Mouse (Mus musculus): Measurements from ENCODE around the gene Plxnb3.
"Not testable (repeated sequence)": the region's sequence is repeated elsewhere in the genome, so short reads cannot be mapped to it uniquely, and the experiment has no call there.

The Plxnb3 gene

GRCm38 (mm10) chrX:73756334-73757140 is at the start of gene Plxnb3:
TSS of gene Plxnb3 (plus strand) at chrX:73757090.
- no peak for DNase-seq (ENCODE audit: low read depth, low spot score)

GRCm38 (mm10) chrX:73715476-73716108 is 41.3 kb upstream of the Plxnb3 start:
- peak; percentile 71 for DNase-seq (ENCODE audit: low read depth, low spot score)

GRCm38 (mm10) chrX:73716109-73716661 is 40.7 kb upstream of the Plxnb3 start, which contains the start of the genes Bcap31 and Abcd1:
TSS of gene Bcap31 (minus strand) at chrX:73716175.
TSS of gene Abcd1 (plus strand) at chrX:73716597.
- peak; percentile 98 for DNase-seq (ENCODE audit: low read depth, low spot score)

- DNase-seq (ENCODE audit: low read depth, low spot score) = peak; percentile 32
Observed at GRCm38 (mm10) chrX:73716709-73717545, 40.0 kb upstream of the Plxnb3 start.

- DNase-seq (ENCODE audit: low read depth, low spot score) = peak; percentile 34
Observed at GRCm38 (mm10) chrX:73717667-73718066, 39.2 kb upstream of the Plxnb3 start.

DNA sequence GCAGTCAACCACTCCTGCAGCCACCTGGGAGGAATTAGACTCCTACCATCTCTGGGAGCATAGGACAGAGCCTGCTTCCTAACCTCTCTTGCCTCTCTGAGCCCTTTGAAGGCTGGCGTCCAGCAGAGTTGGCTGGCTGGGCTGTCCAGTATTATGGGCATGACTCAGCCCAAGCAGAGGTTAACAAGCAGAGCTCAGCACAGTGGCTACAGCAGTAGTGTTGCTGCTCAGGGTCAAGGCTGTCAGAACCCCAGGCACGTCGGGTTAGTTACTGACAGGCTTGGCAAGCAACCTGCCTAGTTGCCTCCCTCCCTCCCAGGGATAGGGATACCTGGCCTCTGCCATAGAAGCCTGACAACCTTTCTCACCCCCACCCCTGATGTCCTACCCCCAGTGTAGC is 38.6 kb upstream of the Plxnb3 start:
- DNase-seq (ENCODE audit: low read depth, low spot score) = no peak

DNA sequence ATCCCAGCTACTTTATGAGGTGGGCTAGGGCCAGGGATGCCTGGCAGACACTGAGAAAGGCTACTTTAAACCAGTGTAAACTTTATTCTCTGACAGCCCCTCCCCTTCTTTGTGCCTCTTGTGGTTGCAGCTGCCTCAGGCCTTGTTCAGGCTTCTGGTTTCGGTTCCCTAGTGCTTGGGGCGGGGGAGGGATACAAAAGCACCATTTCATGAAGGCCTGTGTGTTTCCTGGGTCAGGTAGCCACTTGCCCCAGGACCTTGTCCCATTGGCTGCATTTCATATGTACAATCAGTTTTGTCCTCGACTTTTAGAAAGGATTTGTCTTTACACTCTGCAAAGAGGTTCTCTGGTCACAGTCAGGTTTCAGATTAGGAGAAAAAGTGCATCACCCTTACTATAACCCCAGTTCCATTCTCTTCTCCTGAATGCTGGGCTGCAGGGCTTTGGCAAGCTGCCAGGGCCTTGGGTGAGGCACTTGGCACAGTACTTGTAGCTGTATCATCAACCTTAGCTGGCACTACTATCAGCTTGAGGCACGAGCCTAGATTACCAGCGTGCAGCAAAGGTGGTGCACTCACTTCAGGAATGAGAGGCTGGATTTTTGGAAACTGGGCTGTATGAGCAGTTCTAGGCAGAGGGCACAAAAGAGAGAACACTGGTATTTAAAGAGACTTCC is 38.1 kb upstream of the Plxnb3 start:
- peak; percentile 66 for DNase-seq (ENCODE audit: low read depth, low spot score)

DNA sequence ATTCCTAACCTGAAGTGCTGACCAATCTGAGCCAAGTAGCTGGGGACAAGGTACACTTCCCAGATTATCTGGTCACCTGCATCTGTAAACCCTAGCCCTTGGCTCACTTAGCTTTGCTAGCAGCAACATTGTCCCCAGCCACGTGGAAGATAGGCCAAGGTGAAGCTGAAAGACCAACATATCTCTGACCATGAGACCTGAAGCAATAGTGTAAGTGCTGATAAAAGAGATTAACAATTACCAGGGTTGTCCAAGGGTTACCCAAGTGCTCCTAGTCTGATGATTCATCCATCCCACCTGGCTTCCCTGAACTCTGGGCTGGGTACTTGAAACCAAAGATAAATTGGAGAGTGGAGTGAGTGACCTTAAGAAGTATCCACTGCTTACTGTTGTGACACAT is 26.0 kb upstream of the Plxnb3 start:
- DNase-seq (ENCODE audit: low read depth, low spot score) = no peak

DNA sequence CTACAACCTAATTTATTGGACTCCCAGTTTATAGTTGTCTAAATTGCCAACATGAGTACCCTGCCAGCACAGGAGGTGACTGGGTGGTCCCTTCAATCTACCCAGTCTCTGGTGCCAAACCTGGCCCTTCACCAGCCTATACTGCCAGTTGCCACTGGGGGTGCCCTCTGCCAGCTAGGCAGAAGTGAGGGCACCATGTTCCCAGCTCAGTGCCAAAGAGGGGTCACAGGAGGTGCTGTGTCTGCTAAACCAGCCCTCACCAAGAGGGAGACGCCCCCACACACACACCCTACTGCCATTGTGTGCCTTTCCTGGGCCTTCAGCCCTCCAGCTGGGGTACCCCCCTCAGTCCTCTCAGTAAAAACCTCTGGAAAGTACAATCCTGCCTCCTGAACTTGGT is 18.7 kb upstream of the Plxnb3 start:
- no peak for DNase-seq (ENCODE audit: low read depth, low spot score)

- no peak for DNase-seq (ENCODE audit: low read depth, low spot score)
Observed at GRCm38 (mm10) chrX:73739151-73739550, 17.7 kb upstream of the Plxnb3 start.

DNA sequence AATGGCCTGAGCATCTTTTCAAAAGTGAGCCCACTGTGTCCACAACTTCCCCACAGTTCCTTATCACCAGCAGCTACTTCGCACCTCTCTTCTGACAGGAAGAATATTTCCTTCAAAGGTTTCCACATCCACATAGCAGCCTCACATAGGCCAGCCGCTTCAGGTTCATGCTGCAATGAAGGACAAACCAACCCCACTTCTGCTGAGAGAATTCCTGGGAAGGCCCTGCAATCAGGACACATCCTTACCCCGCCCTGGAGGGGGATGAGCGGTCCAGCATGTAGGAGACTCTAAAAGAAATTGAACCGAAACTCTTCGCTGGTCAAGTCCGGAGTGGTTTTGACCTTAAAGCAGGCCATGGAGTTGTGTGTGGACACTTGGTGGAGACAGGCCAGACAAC is 17.0 kb upstream of the Plxnb3 start:
- DNase-seq (ENCODE audit: low read depth, low spot score) = not testable (repeated sequence)

DNA sequence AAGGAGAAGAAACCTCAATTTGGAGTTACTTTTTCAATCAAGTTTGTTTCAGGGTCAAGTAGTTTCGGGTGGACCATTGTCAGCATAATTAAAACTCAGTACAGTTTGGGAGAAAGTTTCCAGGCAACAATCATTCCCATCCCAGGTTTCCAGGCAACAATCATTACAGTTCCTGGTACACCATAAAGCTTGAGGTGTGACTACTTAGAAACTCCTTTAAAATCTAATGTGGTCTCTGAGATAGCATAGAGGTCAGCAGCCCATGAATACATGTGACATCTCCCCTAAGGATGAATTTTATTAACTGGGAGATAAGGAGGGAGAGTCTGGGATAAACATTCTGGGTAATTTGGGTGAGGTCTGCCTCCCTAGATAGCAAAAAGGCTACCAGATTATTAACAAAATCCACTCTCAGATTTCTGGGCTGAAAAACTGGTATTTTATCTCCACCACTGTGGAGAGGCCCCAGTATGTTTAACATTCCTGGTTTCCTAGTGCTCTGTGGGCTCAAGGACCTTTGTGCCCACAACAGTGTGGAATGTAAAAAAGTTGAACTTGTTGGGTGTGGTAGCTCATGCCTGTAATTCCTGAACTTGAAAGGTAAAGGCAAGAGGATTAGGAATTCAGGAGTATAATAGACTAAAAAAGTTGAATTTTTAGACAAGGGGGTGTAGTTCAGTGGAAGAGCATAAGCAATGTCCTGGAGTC is 12.0 kb upstream of the Plxnb3 start:
- no peak for DNase-seq (ENCODE audit: low read depth, low spot score)

- no peak for DNase-seq (ENCODE audit: low read depth, low spot score)
Observed at GRCm38 (mm10) chrX:73748977-73749376, 7.9 kb upstream of the Plxnb3 start.

DNA sequence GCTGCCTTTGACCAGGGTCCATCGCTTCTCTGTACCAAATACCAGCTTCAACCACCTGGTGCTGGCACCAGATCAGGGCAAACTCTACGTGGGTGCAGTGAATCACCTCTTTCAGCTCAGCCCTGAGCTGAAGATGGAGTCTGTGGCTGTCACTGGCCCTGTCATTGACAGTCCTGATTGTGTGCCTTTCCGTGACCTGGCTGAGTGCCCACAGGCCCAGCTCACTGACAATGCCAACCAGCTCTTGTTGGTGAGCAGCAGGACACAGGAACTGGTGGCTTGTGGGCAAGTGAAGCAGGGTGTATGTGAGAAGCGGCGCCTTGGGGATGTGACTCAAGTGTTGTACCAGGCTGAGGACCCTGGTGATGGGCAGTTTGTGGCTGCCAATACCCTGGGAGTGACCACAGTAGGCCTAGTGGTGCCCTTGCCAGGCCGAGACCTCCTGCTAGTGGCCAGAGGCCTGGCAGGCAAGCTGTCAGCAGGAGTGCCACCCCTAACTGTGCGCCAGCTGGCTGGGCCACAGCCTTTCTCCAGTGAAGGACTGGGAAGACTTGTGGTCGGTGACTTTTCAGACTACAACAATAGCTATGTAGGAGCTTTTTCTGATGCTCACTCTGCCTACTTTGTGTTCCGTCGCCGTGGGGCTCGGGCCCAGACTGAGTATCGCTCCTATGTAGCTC is 1.9 kb downstream of the Plxnb3 start:
- DNase-seq (ENCODE audit: low read depth, low spot score) = no peak

- no peak for DNase-seq (ENCODE audit: low read depth, low spot score)
Observed at GRCm38 (mm10) chrX:73765311-73765710, 8.4 kb downstream of the Plxnb3 start.

GRCm38 (mm10) chrX:73767267-73767666 is 10.4 kb downstream of the Plxnb3 start:
- no peak for DNase-seq (ENCODE audit: low read depth, low spot score)

- no peak for DNase-seq (ENCODE audit: low read depth, low spot score)
Observed at GRCm38 (mm10) chrX:73774168-73774760, 17.4 kb downstream of the Plxnb3 start, which contains the start of gene Srpk3. TSS of gene Srpk3 (plus strand) at chrX:73774405.

GRCm38 (mm10) chrX:73774802-73775483 is 18.1 kb downstream of the Plxnb3 start:
- DNase-seq (ENCODE audit: low read depth, low spot score) = no peak

DNA sequence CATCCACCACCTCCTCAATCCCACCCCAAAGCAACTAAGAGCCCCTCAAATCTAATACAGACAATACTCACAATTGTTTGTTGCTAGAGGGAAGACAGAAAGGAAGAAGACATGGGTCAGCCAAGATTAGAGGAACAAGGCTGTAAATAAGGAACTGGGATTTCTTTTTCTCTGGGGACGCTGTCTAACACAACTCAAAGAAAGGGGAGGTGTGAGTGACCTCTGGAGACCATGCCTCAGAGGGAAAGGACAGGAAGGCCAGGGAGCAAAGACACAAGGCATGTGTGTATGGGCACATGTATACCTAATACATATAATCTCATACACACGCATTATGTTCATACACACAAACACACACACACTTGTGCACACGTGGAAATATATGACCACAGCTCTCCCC is 25.3 kb downstream of the Plxnb3 start:
- no peak for DNase-seq (ENCODE audit: low read depth, low spot score)

Measured in CD4-positive helper T cell, adult 2 months (primary cell).